Mouse (Mus musculus) lung, adult 2 months (tissue): Measurements from ENCODE around the gene Ppa1. TPM values are rescaled to one million over a fixed set of nuclear protein-coding genes. Genes with fewer than 3 reads are reported as not detected.
"Not testable (repeated sequence)": the region's sequence is repeated elsewhere in the genome, so short reads cannot be mapped to it uniquely, and the experiment has no call there.

Source experiments
- DNase-seq: peaks from one replicate; pipeline ENCODE4 v3.0.0; 2022
- H3K4me1 ChIP-seq: fragments of 200-500 bp; 2 replicates; pipeline ENCODE4 v1.6.1; 2011; ENCODE audit warnings: low read length; ENCODE audit not compliant: control insufficient read depth, insufficient read depth
- H3K4me3 ChIP-seq: fragments of 200-500 bp; replicated peaks from 2 replicates; pipeline ENCODE3; 2011; ENCODE audit warnings: low read depth, mild to moderate bottlenecking, control low read depth, low read length; ENCODE audit errors: extremely low read depth
- CTCF ChIP-seq: fragments of 200-500 bp; IDR thresholded peaks from 2 replicates; pipeline ENCODE4 v1.5.1; 2011; ENCODE audit warnings: mild to moderate bottlenecking, low read length, control low read depth; ENCODE audit not compliant: insufficient read depth
- POLR2A ChIP-seq: fragments of 200-500 bp; IDR thresholded peaks from 2 replicates; pipeline ENCODE4 v1.6.1; 2011; ENCODE audit warnings: low read depth, mild to moderate bottlenecking, control low read depth, low read length, borderline replicate concordance; ENCODE audit errors: extremely low read depth
- WGBS: fragments of 180-500 bp; shearing (Covaris S2); methylation state at CpG from one replicate; pipeline ENCODE4 v1.1.7; 2018; 5-methylcytosine and 5-hydroxymethylcytosine counted together
- polyA plus RNA-seq: library from polyadenylated mRNA; depleted of rRNA; stranded (reverse); fragments of >200 nt; gene quantifications from 2 replicates; pipeline ENCODE4 v1.2.3, GENCODE M21; 2012

Ppa1 gene
- polyA plus RNA-seq, 1 experiment = 12.8 TPM

- WGBS = 89% methylated on average over 2 of the region's 2 CpGs
- no peak for DNase-seq
- TF ChIP-seq CTCF (no peak), POLR2A (no peak)
- Histone ChIP-seq H3K4me1 (no peaks in the 10 kb centered on the region), H3K4me3 (no peak overlapping the region)
Measured at GRCm38 (mm10) chr10:61618528-61618927, 29.8 kb upstream of the Ppa1 start.

GRCm38 (mm10) chr10:61621681-61622080 lies 26.7 kb upstream of the Ppa1 start:
- no peak for DNase-seq
- TF ChIP-seq POLR2A = no peak
- TF ChIP-seq CTCF = no peak
- H3K4me3 ChIP-seq = no peak overlapping the region
- 43% methylated on average over 9 of the region's 9 CpGs for WGBS
- H3K4me1 ChIP-seq = peaks cover 10% of the 10 kb centered on the region

GRCm38 (mm10) chr10:61623874-61624273 lies 24.5 kb upstream of the Ppa1 start:
- H3K4me3 ChIP-seq, DNase-seq: not testable (repeated sequence)
- WGBS = 77% methylated on average over 3 of the region's 3 CpGs
- peaks cover 17% of the 10 kb centered on the region for H3K4me1 ChIP-seq

- WGBS = 51% methylated on average over 5 of the region's 5 CpGs
- TF ChIP-seq CTCF = no peak
- no peak for TF ChIP-seq POLR2A
- Histone ChIP-seq H3K4me3 (no peak overlapping the region), H3K4me1 (peaks cover 17% of the 10 kb centered on the region)
- no peak for DNase-seq
Measured at GRCm38 (mm10) chr10:61624771-61625170, 23.6 kb upstream of the Ppa1 start.

GRCm38 (mm10) chr10:61625381-61626257 lies 22.7 kb upstream of the Ppa1 start:
- Histone ChIP-seq H3K4me3 (peak overlapping the region; percentile 31), H3K4me1 (peaks cover 17% of the 10 kb centered on the region)
- DNase-seq = peak; percentile 36
- TF ChIP-seq POLR2A (no peak), CTCF (no peak)
- 3% methylated on average over 74 of the region's 74 CpGs for WGBS

- 43% methylated on average over 3 of the region's 3 CpGs for WGBS
- DNase-seq = peak; percentile 27
- peaks cover 17% of the 10 kb centered on the region for H3K4me1 ChIP-seq
Measured at GRCm38 (mm10) chr10:61626551-61626950, 21.8 kb upstream of the Ppa1 start.

GRCm38 (mm10) chr10:61627195-61627937 lies 21.0 kb upstream of the Ppa1 start:
- H3K4me3 ChIP-seq = no peak overlapping the region
- no peak for TF ChIP-seq CTCF
- TF ChIP-seq POLR2A = no peak
- DNase-seq = no peak
- 42% methylated on average over 15 of the region's 15 CpGs for WGBS
- H3K4me1 ChIP-seq = peaks cover 17% of the 10 kb centered on the region

More at GRCm38 (mm10) chr10:61626551-61626950, 21.8 kb upstream of the Ppa1 start:
- H3K4me3 ChIP-seq = no peak overlapping the region
- TF ChIP-seq POLR2A (no peak), CTCF (no peak)

- Histone ChIP-seq H3K4me3 (no peak overlapping the region), H3K4me1 (peaks cover 17% of the 10 kb centered on the region)
- no peak for TF ChIP-seq POLR2A
- no peak for TF ChIP-seq CTCF
- DNase-seq = no peak
- WGBS = 61% methylated on average over 4 of the region's 4 CpGs
Measured at GRCm38 (mm10) chr10:61627938-61628250, 20.5 kb upstream of the Ppa1 start.

- no peak overlapping the region for H3K4me3 ChIP-seq
- TF ChIP-seq CTCF (no peak), POLR2A (no peak)
- DNase-seq = no peak
- WGBS = 54% methylated on average over 10 of the region's 10 CpGs
- 0 out of 2 replicates have a peak, but pooled peaks cover 3% of the 10 kb centered on the region for H3K4me1 ChIP-seq
Measured at GRCm38 (mm10) chr10:61632445-61632844, 15.9 kb upstream of the Ppa1 start.

- no peak overlapping the region for H3K4me3 ChIP-seq
- no peak for DNase-seq
- TF ChIP-seq POLR2A = no peak
- no peak for TF ChIP-seq CTCF
- H3K4me1 ChIP-seq = no peaks in the 10 kb centered on the region
- WGBS = 70% methylated on average over 7 of the region's 7 CpGs
Measured at GRCm38 (mm10) chr10:61637055-61637454, 11.3 kb upstream of the Ppa1 start.
